Mouse (Mus musculus) bone marrow, adult 2 months (tissue): ENCODE measurements around the gene Brd3os. TPM values are rescaled to one million over a fixed set of nuclear protein-coding genes. Genes with fewer than 3 reads are reported as not detected.

Experiments
- H3K27ac ChIP-seq: fragments of 200-500 bp; 2 replicates; pipeline ENCODE4 v1.5.1; 2012; ENCODE audit warnings: low read depth, mild to moderate bottlenecking, control low read depth, inconsistent platforms, low read length; ENCODE audit not compliant: control insufficient read depth, poor library complexity, insufficient read depth
- H3K4me1 ChIP-seq: fragments of 200-500 bp; 2 replicates; pipeline ENCODE4 v1.6.1; 2011; ENCODE audit warnings: low read length; ENCODE audit not compliant: control insufficient read depth, insufficient read depth
- H3K4me3 ChIP-seq: fragments of 200-500 bp; replicated peaks from 2 replicates; pipeline ENCODE3; 2011; ENCODE audit warnings: mild to moderate bottlenecking, low read depth, low read length, control low read depth; ENCODE audit not compliant: control insufficient read depth
- CTCF ChIP-seq: fragments of 200-500 bp; IDR thresholded peaks from 2 replicates; pipeline ENCODE4 v1.5.1; 2011; ENCODE audit warnings: low read length, control low read depth; ENCODE audit not compliant: control insufficient read depth, insufficient read depth
- POLR2A ChIP-seq: fragments of 200-500 bp; IDR thresholded peaks from 2 replicates; pipeline ENCODE4 v1.6.1; 2011; ENCODE audit warnings: low read depth, mild to moderate bottlenecking, control low read depth, low read length, borderline replicate concordance; ENCODE audit not compliant: control insufficient read depth
- WGBS: fragments of 180-500 bp; shearing (Covaris S2); methylation state at CpG from one replicate; pipeline ENCODE4 v1.1.7; 2018; 5-methylcytosine and 5-hydroxymethylcytosine counted together
- polyA plus RNA-seq: library from polyadenylated mRNA; stranded (reverse); fragments of >200 nt; gene quantifications from 2 replicates; pipeline ENCODE4 v1.2.4, GENCODE M21; 2011; ENCODE audit warnings: low replicate concordance; ENCODE audit not compliant: missing spikeins, insufficient read depth, insufficient read length

Gene Brd3os
- polyA plus RNA-seq, 1 experiment: 1.3 TPM

DNA sequence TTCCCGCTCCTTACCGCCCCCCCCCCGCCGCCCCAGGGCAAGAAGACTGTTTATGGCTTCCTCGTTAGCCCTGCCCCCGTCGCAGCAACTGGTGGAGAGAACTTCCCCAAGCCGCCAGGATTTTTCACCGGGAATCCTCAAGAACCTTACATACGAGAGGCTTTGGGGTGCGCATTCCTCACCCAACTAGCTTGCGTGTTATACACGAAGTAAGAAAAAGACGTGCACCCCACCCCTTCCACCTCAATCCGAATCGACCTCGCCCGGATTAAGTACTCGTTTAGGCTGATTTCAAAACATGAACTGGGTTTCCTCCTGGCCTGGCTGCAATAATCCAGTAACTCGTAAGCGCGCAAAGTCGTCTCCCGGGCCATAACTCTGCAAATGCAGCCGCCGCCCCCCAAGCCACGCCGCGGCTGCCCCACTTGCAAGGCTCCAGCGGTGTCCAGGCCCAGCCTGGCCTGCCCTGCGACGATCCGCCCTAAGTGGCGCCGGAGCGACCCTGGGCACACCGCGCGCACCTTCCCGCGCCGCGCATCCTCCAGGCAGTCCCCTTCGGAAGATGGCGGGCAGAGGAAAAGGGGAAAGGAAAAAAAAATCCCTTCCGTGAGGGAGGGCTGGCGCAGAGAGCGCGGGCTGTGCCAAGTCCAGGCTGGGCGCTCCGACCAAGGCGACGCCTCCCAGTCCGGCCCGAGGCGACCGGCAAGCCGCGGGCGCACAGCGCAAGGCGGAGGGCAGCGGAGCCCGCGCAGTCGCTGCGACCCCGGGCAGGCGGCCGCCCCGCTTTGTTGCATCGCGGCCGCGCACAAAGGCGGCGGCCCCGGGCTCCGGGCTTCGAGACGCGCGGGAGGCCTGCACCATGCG, 32.7 kb downstream of the Brd3os start:
- peak overlapping the region; percentile 91 for H3K4me3 ChIP-seq
- under 1% methylated on average over 84 of the region's 84 CpGs for WGBS
- peaks cover 17% of the 10 kb centered on the region for H3K4me1 ChIP-seq
- no peak for TF ChIP-seq CTCF
- no peak for TF ChIP-seq POLR2A
- peak overlapping the region; percentile 88 for H3K27ac ChIP-seq

DNA sequence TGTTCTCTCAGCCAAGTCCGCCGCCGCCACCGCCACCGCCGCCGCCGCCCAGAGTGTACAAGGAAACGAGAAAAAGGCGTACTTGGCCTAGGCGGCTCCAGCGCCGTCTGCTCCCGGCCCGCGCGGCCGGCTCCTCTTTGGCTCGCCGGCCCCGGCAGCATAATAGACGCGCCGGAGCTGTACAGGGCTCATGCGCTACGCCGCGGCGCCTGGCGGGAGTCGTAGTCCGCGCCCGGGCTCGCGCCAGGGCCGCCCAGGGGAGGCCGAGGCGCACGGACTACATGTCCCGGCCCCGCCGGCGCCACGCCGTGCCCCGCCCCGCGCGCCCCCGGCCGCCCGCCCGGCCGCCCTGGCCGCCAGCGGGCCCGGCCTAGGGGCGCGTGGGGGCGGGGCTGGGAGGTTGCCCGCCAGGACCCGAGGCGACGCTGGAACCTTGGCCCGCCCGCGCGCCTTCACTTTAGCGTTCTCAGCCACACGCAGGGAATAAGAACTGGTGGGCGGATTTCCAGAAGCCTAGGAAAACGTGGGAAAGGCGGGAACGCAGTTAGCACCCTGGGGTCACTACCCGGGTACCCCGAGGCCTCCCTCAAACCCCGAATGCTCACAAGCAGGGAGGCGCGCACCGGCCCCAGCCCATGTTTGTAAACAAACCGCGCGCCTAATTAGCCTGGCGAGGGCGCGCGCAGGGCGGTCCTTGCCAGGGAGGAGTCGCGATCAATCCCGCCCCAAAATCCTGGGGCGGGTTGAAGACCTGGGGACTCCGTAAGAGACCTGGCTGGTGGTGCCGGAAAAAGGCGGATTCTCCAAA, 33.6 kb downstream of the Brd3os start:
- Histone ChIP-seq H3K4me3 (peak overlapping the region; percentile 91), H3K27ac (peak overlapping the region; percentile 96), H3K4me1 (peaks cover 15% of the 10 kb centered on the region; the same call in 1 of the 2 replicates)
- under 1% methylated on average over 96 of the region's 96 CpGs for WGBS
- TF ChIP-seq CTCF: no peak
- TF ChIP-seq POLR2A: peak; percentile 79; the same call in 1 of the 2 replicates

DNA sequence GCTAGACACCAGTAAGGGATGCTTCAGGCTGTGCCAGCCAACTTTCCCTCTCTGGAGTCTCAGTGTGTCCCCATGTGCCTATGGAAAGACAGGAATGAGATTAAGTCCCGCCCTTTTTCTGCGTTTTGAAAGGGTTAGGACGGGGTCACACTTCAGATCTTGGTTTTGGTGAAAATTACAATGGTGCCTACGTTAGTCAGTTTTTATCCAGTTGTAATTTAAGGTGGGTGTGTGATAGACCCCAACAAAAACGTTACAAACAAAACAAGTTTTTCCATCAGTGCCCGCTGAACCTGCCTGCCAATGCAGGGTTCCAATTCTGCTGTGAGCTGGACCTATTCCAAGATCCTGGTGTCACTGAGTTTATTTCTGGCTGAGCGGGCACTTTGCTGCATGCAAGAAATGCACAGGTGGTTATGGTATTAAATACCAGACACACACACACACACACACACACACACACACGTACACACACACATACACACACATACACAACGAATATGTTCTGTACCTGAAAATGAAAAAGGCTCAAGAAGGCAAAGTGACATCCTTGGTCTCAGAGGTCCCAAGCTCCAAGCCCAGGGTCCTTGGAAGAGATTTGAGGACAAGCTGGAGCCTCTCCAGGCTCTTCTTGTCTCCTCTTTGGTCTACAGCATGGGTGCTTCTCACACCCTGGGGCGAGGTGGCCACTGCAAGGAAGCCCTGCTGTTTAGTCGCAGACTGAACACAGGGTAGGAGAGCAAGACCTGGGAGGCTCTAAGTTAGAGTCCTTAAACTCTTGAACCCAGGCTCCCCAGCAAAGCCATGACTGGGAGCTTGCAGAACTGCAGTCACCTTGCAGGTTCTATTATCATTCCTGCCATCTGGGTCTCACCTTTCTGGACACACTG, 34.4 kb downstream of the Brd3os start:
- peaks cover 7% of the 10 kb centered on the region; the same call in 1 of the 2 replicates for H3K4me1 ChIP-seq
- no peak for TF ChIP-seq POLR2A
- TF ChIP-seq CTCF: no peak
- peak overlapping the region; percentile 85 for H3K4me3 ChIP-seq
- WGBS: 28% methylated on average over 11 of the region's 11 CpGs
- peak overlapping the region; percentile 96 for H3K27ac ChIP-seq

DNA sequence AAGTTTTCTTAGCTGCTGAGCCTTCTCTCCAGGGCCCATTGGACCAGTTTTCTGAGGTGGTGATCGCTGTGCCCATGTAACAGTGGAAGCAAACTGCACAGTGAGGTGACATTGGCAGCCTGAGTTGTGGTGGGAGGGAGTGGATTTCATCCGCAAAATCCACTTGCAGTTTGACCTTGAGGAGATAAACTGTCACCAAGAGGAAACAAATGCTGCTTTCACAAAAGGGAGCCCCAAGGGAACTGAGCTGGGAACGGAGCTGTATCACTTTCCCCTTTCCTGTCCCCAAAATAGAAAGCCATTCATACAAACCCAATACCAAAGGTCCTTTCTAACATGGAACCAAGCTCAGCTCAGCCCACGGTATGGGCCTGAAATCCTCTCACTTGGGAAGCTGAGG, 37.7 kb downstream of the Brd3os start:
- Histone ChIP-seq H3K4me3 (no peak overlapping the region), H3K4me1 (peaks cover 1% of the 10 kb centered on the region; the same call in 1 of the 2 replicates), H3K27ac (no peak overlapping the region)
- WGBS: 47% methylated on average over 4 of the region's 4 CpGs
- no peak for TF ChIP-seq POLR2A
- no peak for TF ChIP-seq CTCF

DNA sequence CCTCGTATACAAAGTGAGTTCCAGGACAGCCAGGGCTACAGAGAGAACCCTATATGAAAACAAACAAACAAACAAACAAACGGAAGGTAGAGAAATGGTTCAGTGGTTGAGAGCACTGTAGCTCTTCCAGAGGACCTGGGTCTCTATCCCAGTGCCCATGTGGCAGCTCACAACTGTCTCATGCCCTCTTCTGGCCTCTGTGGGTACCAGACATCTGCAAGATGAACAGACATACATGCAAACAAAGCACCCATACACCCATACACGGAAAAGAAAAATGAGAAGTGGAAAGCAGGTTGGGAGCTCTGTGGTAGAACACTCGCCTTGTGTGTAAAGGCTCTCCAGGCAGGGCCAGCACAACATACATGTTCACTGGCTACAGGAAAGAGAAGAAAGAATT, 38.2 kb downstream of the Brd3os start:
- Histone ChIP-seq H3K4me3 (no peak overlapping the region), H3K27ac (no peak overlapping the region), H3K4me1 (peaks cover 1% of the 10 kb centered on the region; the same call in 1 of the 2 replicates)
- 38% methylated on average over 4 of the region's 4 CpGs for WGBS
- TF ChIP-seq POLR2A: no peak
- TF ChIP-seq CTCF: peak; percentile 29; the same call in 1 of the 2 replicates

DNA sequence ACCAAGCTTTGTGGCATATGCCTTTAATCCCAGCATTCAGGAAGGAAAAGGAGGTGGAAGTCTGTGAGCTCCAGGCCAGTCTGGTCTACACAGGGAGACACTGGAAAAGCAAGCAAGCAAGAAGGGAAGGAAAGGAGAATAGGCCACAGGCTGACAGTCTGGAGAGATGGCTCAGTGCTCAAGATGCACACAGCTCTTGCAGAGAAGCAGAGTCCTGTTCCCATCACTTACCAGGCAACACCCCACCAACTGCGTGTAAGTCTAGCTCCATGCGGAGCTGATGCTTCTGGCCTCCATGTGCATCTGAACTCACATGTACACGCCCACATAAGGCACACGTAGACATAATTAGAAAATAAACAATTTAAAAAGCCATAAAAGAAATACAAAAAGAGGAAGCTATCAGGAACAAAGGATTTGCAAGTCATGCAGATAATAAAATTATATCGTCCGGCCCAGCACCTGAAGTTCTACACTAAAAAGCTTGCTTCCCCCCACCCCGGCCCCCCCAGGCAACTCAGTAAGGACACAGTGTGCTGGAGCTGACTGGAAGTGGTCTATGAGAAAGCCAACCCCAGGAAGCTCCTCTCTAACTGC, 40.2 kb downstream of the Brd3os start:
- H3K27ac ChIP-seq: no peak overlapping the region
- H3K4me3 ChIP-seq: no peak overlapping the region
- peaks cover 3% of the 10 kb centered on the region for H3K4me1 ChIP-seq
- WGBS: 25% methylated on average over 7 of the region's 7 CpGs
- TF ChIP-seq CTCF: no peak
- no peak for TF ChIP-seq POLR2A

DNA sequence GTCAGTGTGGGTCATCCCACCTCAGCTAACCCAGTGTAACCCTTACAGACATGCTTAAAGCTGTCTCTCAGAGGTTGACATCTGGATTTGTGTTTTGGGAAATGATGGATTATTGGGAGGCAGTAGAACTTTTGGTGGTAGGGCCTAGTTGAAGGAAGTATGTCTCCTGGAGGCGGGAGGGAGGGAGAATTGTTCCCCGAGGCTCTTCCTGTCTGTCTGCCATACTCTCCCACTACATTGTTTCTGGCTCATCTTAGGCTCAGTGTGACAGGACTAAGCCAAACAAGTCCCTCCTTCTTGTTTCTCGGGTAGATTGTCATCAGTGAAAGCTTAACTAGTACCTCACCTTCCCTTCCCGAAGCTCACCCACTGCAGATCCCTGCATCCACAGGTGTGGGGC, 44.6 kb downstream of the Brd3os start:
- peak overlapping the region; percentile 96 for H3K27ac ChIP-seq
- TF ChIP-seq POLR2A (no peak), CTCF (no peak)
- 34% methylated on average over 4 of the region's 4 CpGs for WGBS

More for the DNA sequence above, 44.6 kb downstream of the Brd3os start:
- Histone ChIP-seq H3K4me3 (no peak overlapping the region), H3K4me1 (peaks cover 2% of the 10 kb centered on the region)
